Mouse (Mus musculus) embryonic facial prominence, embryonic 10.5 days (tissue): ENCODE results near the gene Map6. TPM values are rescaled to one million over a fixed set of nuclear protein-coding genes. Genes with fewer than 3 reads are reported as not detected.
"Not testable (repeated sequence)": the region's sequence is repeated elsewhere in the genome, so short reads cannot be mapped to it uniquely, and the experiment has no call there.

ENCODE experiments used
- DNase-seq: peaks from one replicate; pipeline ENCODE4 v3.0.0-alpha.2; 2017; ENCODE audit warnings: low spot score
- H3K27ac ChIP-seq: fragments of 300-500 bp; sonication (generic); replicated peaks from 2 replicates; pipeline ENCODE4 v1.5.1; 2016; ENCODE audit warnings: mild to moderate bottlenecking
- H3K27me3 ChIP-seq: fragments of 300-500 bp; sonication (generic); replicated peaks from 2 replicates; pipeline ENCODE4 v1.6.1; 2016; ENCODE audit warnings: low read depth, mild to moderate bottlenecking; ENCODE audit not compliant: poor library complexity, severe bottlenecking
- H3K36me3 ChIP-seq: fragments of 300-500 bp; sonication (generic); replicated peaks from 2 replicates; pipeline ENCODE4 v1.6.1; 2016; ENCODE audit warnings: mild to moderate bottlenecking, moderate library complexity
- H3K4me1 ChIP-seq: fragments of 300-500 bp; sonication (generic); 2 replicates; pipeline ENCODE4 v1.6.1; 2016
- H3K4me3 ChIP-seq: fragments of 300-500 bp; sonication (generic); 2 replicates; pipeline ENCODE4 v1.5.1; 2016; ENCODE audit warnings: mild to moderate bottlenecking, moderate library complexity
- H3K9me3 ChIP-seq: fragments of 300-500 bp; sonication (generic); 2 replicates; pipeline ENCODE4 v1.6.1; 2016; ENCODE audit warnings: mild to moderate bottlenecking
- WGBS: fragments of 180-500 bp; shearing (Covaris S2); methylation state at CpG from one replicate; pipeline ENCODE4 v1.1.7; 2016; 5-methylcytosine and 5-hydroxymethylcytosine counted together
- polyA plus RNA-seq: library from polyadenylated mRNA; unstranded; fragments of >200 nt; fragmentation: Nextera tagmentation; extraction: Ambion mirVana; gene quantifications from 2 replicates; pipeline ENCODE4 v1.2.1, GENCODE M21; 2016

The Map6 gene
- polyA plus RNA-seq, 1 experiment from 2014 or later: 10.2 TPM

GRCm38 (mm10) chr7:99366716-99367115 lies 99.5 kb downstream of the Map6 start:
- Histone ChIP-seq H3K9me3 (peaks cover 5% of the 10 kb centered on the region; the same call in 1 of the 2 replicates), H3K36me3 (no peaks in the 10 kb centered on the region), H3K27ac (0 out of 2 replicates have a peak overlapping the region, but pooled peaks have one; percentile 8), H3K4me1 (peaks cover 16% of the 10 kb centered on the region), H3K27me3 (peaks cover 9% of the 10 kb centered on the region; the same call in 1 of the 2 replicates), H3K4me3 (no peak overlapping the region)
- WGBS: 74% methylated on average over 6 of the region's 6 CpGs
- no peak for DNase-seq

DNA sequence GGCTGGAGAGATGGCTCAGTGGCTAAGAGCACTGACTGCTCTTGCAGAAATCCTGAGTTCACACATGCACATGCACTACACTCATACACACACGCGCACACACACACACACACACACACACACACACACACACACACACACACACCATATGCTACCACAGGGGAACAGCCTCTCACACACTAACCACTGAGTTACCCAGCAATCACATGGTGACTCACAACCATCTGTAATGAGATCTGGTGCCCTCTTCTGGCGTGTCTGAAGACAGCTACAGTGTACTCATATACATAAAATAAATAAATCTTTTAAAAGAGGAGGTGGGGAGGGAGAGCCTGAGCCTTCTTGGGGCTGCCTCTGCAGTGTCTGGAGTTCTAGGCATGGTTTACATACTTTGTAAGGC lies 107.1 kb downstream of the Map6 start:
- H3K27ac ChIP-seq: not testable (repeated sequence)
- 62% methylated on average over 3 of the region's 3 CpGs for WGBS

GRCm38 (mm10) chr7:99375455-99375854 lies 108.2 kb downstream of the Map6 start:
- Histone ChIP-seq H3K27me3 (peaks cover 8% of the 10 kb centered on the region; the same call in 1 of the 2 replicates), H3K4me1 (peaks cover 23% of the 10 kb centered on the region), H3K36me3 (no peaks in the 10 kb centered on the region), H3K27ac (no peak overlapping the region), H3K4me3 (no peak overlapping the region), H3K9me3 (no peaks in the 10 kb centered on the region)
- 6% methylated on average over 4 of the region's 4 CpGs for WGBS
- peak; percentile 77 for DNase-seq

More for the DNA sequence above, 107.1 kb downstream of the Map6 start:
- H3K27me3 ChIP-seq, H3K36me3 ChIP-seq, H3K4me3 ChIP-seq, H3K9me3 ChIP-seq, DNase-seq: not testable (repeated sequence)
- H3K4me1 ChIP-seq: peaks cover 13% of the 10 kb centered on the region

GRCm38 (mm10) chr7:99378870-99379269 lies 111.6 kb downstream of the Map6 start:
- H3K9me3 ChIP-seq: no peaks in the 10 kb centered on the region
- WGBS: 46% methylated on average over 8 of the region's 8 CpGs

DNA sequence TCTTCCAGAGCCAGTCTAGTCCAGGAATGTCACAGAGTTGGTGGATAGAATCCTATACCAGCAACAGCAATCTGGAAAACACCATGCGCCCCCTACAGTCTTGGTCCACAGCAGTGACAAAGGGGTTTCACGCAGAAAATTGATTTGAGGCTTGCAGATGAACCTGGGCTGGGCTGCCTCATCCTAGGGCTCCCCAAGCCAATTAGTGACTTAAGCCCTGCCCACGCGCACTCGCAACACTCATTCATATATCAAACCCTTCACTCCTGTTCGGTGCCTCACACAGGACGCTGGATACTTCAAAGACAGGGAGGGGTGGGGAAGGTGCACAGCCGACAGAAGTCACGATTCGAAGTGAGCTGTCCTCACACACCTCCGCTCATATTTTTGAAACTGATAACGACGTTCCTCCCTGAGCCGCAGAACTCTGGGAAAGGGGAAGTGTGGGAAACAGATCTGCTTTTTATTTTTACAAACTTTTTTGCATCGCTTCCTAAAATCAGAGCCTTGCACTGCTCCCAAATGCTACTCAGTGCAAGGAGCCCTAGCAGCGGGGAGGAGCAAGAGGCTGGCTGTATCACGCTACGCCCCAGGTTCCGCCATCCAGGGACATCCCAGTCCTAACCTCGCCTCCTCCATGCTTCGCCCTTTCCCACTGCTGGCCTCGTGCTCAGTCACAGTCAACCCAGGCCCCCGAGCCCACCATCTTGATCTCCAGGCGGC lies 113.4 kb downstream of the Map6 start:
- H3K9me3 ChIP-seq: no peaks in the 10 kb centered on the region
- peaks cover 65% of the 10 kb centered on the region for H3K4me1 ChIP-seq
- H3K27me3 ChIP-seq: peaks cover 21% of the 10 kb centered on the region
- H3K36me3 ChIP-seq: no peaks in the 10 kb centered on the region
- H3K27ac ChIP-seq: peak overlapping the region; percentile 98
- H3K4me3 ChIP-seq: peak overlapping the region; percentile 79
- peak; percentile 80 for DNase-seq
- WGBS: under 1% methylated on average over 24 of the region's 24 CpGs

More at GRCm38 (mm10) chr7:99378870-99379269, 111.6 kb downstream of the Map6 start:
- Histone ChIP-seq H3K36me3 (no peaks in the 10 kb centered on the region), H3K27me3 (peaks cover 20% of the 10 kb centered on the region), H3K4me1 (peaks cover 50% of the 10 kb centered on the region), H3K4me3 (no peak overlapping the region), H3K27ac (peak overlapping the region; percentile 52)
- DNase-seq: no peak

DNA sequence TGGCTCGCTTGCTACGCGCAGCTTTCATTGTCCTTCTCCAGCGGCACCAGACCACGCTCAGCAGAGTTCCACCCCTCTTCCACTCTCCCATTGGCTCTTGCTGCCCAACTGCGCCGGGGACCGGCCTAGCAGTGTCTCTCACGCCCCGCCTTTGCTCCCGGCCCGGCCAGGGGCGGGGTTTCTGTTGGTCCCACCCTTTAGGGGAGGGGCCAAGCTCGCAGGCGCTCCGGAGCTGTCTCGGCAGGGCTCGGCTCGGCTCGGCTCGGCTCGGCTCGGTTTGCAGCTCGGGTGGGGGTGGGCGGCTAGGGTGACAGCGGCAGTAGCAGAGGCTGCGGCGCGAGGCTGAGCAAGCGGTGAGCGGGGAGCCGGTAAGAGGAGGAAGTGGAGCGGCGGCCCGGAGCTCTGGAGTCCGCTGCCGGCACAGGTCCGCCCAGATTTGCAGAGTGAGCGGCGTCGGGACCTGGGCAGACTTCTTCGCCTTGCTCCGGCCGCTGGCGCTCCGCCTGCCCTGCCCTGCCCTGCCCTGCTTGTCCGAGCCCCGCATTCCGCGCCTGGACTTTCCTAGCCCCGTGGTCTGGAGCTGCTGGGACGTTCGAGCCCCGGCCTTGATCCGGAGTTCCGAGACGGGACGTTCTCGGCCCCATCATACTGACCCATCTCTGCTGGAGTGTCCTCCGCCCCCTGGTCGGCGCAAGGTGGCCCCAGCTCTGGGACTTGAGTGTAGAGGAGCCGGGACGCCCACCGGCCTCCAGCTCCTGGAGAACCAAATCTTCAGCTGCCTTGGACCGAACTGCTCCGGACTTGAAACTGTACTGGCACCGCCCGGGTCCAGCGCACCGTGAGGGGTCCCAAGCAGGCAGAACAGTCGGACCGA lies 114.2 kb downstream of the Map6 start, which contains the start of gene Gdpd5:
Gdpd5 (plus strand) TSS at position 201 of the 874 bp plus-strand sequence.
- H3K27me3 ChIP-seq: peaks cover 21% of the 10 kb centered on the region
- peak within 1 kb of the TSS; percentile 98 for H3K27ac ChIP-seq
- WGBS: under 1% methylated on average over 73 of the region's 73 CpGs
- peak; percentile 100 for DNase-seq
- H3K4me3 ChIP-seq: peak within 1 kb of the TSS; percentile 79
- no peaks in the 10 kb centered on the region for H3K9me3 ChIP-seq
- peaks cover 73% of the 10 kb centered on the region for H3K4me1 ChIP-seq
- no peaks in the 10 kb centered on the region for H3K36me3 ChIP-seq

GRCm38 (mm10) chr7:99382088-99383000 lies 115.1 kb downstream of the Map6 start:
- H3K27me3 ChIP-seq: peaks cover 21% of the 10 kb centered on the region
- H3K9me3 ChIP-seq: no peaks in the 10 kb centered on the region
- WGBS: 12% methylated on average over 30 of the region's 30 CpGs
- H3K4me1 ChIP-seq: peaks cover 82% of the 10 kb centered on the region
- no peak for DNase-seq
- H3K36me3 ChIP-seq: peaks cover 4% of the 10 kb centered on the region
- peak overlapping the region; percentile 79 for H3K4me3 ChIP-seq
- peak overlapping the region; percentile 98 for H3K27ac ChIP-seq

DNA sequence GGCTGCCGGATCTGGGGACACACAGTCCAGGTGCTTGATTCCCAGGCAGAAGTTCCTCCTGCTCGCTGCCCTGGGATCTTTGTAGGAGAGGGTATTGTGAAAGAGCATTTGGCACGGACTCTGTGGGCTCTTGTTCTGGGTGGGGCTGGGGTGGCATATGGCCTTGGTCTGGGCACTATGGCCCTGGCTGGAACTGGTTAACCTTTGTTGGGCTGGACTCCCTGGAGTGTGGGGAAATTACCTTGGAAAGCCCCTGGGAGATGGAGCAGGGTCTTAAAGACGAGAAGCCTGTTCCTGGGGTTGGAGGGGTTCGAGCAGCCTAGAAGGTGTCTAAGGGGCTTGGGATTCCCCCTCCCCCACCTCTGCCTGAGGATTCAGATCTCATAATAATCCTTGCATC lies 116.0 kb downstream of the Map6 start:
- Histone ChIP-seq H3K4me3 (peak overlapping the region; percentile 79), H3K27ac (peak overlapping the region; percentile 76), H3K4me1 (peaks cover 90% of the 10 kb centered on the region), H3K36me3 (peaks cover 11% of the 10 kb centered on the region), H3K9me3 (no peaks in the 10 kb centered on the region), H3K27me3 (peaks cover 21% of the 10 kb centered on the region)
- WGBS: 53% methylated on average over 5 of the region's 5 CpGs
- DNase-seq: no peak

DNA sequence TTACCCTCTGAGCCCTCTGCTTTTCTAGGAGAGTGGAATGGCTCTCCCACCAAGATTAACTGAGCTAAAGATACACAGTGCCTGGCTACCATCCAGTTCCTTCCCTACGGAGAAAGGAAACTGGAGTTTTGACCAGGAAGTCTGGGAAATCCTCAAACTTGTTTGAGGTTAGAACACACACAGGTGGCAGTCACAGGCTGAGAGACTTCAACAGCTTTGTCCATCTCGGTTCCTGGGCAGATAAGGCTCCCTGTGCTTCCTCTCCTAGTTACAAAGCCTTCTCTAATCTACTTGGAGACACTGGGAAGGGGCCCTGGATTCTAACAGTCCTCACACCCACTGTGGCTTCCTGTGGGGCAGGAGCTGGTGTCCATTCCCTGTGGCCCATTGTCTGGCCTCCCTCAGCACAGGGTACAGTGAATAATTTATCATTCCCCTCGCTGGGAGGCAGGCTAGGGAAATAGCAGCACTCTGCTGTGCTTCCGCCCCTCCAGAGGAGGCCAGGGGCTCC lies 116.9 kb downstream of the Map6 start:
- 37% methylated on average over 4 of the region's 4 CpGs for WGBS
- H3K4me3 ChIP-seq: peak overlapping the region; percentile 79
- peaks cover 21% of the 10 kb centered on the region for H3K27me3 ChIP-seq
- peaks cover 91% of the 10 kb centered on the region for H3K4me1 ChIP-seq
- H3K9me3 ChIP-seq: no peaks in the 10 kb centered on the region
- DNase-seq: no peak
- H3K27ac ChIP-seq: peak overlapping the region; percentile 76
- peaks cover 17% of the 10 kb centered on the region for H3K36me3 ChIP-seq

DNA sequence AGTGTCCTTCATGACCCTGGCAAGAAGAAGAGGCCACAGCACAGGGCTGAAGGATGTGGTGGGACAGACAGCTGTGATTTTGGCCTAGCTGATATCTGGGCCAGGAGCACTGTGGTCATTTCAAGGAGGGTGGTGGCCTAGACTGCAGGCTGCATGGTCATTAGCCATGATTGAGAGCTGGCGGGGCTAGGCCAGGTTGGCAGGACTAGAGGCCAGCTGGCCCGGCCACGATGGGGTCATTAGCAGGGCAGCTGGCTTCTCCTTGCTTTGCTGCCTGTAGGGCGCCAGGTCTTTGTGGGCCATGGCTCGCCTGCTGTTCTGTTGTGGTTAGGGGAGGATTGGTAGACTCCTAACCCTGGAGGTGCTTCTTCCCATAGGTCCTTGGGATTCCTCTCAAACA lies 118.8 kb downstream of the Map6 start:
- H3K4me3 ChIP-seq: no peak overlapping the region
- peak overlapping the region; percentile 61; the same call in 1 of the 2 replicates for H3K27ac ChIP-seq
- WGBS: 66% methylated on average over 5 of the region's 5 CpGs
- H3K4me1 ChIP-seq: peaks cover 94% of the 10 kb centered on the region
- no peaks in the 10 kb centered on the region for H3K9me3 ChIP-seq
- no peak for DNase-seq
- H3K36me3 ChIP-seq: peaks cover 21% of the 10 kb centered on the region
- peaks cover 21% of the 10 kb centered on the region for H3K27me3 ChIP-seq
